Mouse (Mus musculus) MN1 (cell line): ENCODE data around the gene Pigt.

Experiments used
- DNase-seq: peaks from one replicate; pipeline ENCODE4 v3.0.0-alpha.2; 2016; ENCODE audit warnings: low spot score

Gene Pigt

DNA sequence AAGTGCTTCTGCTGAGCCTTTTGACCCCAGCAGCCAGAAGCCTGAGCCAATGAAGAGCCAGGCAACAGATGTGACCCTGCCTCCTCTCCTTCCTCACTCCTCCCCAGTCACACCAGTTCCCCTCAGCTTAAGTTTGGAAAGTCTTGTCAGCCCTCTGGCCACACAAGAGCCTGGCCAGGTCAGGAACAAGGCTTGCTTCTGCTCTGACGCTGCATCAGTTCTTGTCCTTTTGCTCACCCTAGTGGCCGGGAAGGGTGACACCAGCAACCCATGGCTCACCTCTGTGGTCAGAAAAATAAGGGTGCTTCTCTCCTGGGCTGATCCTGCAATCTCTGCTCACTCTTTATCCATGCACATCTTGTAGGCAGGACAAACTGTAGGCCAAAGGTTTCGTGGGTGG, 23.5 kb downstream of the Pigt start:
- peak; percentile 62 for DNase-seq

DNA sequence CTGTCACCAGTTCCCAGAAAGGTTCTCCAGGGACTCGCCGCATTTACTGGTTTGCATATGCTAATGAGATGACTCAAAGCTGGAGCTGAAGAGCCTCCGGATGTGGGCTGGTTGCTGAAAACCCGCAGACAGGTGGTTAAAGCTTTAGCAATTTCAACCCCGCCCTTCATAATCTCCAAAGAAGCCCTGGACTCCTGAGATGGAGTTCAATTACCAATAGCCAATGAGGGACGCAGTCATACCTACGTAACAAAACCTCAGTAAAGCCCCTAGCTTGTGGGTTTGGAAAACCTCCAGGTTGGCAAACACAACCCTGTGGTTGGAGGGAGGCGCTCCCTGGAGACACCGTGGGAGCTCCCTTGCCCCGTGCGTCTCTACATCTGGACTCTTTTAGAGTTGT, 24.5 kb downstream of the Pigt start:
- no peak for DNase-seq

DNA sequence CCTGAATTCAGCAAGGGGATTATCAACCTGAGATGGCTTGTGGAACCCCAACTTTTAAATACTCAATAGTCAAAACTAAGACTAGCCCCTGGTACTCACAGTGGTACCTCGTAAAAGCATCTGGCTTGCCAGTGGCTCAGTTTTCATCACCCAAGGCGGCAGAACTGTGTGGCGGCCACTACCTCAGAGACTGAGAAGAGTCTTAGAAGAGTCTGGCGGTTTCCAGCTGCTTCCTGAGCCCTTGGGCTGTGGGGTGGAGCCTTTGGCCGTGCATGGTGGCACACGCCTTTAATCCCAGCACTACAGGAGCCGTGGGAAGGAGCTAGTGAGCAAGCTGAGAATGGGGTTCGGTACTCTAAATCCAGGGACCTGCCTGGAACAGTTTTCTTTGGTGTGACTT, 25.0 kb downstream of the Pigt start:
- DNase-seq, result no peak

DNA sequence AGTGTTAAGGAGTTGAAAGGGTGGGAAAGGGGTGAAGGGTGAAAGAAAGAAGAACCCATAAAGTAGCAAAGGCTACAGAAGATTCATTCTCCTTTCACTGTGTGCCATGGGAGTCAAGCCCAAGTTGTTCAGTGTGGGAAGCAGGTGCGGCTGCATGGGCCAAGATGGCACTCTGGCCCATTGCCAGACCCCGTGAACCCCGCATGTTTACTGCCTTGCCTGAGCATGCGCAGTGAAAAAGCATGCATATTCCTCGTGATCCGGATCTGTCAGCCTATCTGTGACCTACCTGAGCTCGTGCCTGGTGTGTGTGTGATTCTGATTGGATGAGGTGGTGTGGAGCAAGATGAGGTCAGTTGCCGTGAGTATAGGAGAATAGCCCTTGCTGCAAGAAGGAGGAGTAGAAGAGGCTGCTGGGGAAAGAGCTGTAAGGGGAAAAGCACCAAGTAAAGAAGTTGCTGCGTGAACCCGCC, 26.0 kb downstream of the Pigt start:
- no peak for DNase-seq

DNA sequence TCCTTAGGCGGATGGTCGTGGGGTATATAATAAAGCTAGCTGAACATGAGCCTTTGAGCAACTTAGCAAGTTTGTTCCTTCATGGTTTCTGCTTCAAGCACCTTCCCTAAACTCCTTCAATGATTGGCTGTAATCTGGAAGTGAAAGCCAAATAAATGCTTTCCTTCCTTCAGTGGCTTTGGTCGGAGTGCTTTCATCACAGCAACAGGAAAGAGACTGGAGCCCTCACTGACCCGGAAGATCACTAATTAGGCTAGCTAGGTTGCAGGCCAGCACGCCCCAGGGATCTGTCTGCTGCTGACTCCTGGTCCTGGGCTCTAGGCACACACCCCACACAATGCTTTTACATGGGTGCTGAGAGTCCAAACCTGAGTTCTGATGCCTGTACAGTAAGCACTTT, 31.2 kb downstream of the Pigt start:
- DNase-seq, result no peak

DNA sequence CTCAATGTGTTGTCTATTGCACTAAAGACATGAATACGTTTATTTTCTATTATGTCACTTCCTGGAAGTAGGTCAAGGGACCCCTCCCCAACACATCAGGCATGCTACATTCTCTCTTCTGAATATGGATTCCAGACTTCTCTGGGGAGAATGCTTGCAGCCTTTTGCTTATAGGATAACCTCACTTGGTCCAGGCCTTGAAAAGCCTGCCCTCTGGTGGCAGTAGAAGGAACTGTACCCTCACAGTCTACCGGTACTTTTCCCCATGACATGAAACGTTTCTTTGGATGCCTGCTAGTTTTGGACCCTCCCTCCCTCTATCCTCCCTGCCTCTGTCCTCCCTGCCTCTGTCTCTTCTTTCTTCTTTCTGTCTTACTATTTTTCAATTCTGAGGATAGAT, 33.8 kb downstream of the Pigt start:
- peak; percentile 78 for DNase-seq

DNA sequence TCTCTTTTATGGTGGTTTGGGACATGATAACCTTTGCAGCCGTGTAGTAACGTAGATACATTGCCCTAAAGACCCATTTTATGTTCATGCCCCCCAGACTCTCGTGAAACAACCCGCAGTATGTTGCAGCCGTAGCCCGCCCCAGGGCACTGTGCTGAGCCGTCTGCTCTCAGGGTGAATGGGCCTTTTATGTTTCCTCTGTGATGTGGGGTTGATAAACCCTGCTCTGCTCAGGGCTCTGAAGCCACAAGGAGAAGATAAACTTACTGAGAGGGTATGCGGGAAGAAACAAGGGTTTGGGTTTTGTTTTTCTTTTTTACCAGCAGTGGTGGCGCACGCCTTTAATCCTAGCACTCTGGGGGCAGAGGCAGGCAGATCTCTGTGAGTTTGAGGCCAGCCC, 37.0 kb downstream of the Pigt start:
- DNase-seq, result no peak

DNA sequence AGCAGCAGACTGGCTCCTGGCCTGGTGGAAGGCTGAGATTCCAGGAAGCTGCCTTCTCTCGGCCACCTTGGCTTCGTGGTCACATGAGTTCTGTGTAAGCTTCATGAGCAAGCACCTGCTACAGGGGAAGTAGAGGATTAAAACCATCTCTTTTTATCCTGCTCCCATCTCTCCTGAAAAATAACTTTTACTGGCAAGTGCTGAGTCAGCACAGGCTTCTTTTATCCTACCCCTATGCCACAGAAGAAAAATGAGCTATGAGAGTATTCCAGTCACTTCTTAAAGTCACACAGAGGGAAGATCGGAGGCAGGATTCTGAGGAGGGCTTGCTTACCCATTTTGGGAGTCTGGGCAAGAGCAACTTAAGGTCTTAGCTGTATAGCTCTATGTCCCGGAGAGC, 39.7 kb downstream of the Pigt start:
- no peak for DNase-seq

DNA sequence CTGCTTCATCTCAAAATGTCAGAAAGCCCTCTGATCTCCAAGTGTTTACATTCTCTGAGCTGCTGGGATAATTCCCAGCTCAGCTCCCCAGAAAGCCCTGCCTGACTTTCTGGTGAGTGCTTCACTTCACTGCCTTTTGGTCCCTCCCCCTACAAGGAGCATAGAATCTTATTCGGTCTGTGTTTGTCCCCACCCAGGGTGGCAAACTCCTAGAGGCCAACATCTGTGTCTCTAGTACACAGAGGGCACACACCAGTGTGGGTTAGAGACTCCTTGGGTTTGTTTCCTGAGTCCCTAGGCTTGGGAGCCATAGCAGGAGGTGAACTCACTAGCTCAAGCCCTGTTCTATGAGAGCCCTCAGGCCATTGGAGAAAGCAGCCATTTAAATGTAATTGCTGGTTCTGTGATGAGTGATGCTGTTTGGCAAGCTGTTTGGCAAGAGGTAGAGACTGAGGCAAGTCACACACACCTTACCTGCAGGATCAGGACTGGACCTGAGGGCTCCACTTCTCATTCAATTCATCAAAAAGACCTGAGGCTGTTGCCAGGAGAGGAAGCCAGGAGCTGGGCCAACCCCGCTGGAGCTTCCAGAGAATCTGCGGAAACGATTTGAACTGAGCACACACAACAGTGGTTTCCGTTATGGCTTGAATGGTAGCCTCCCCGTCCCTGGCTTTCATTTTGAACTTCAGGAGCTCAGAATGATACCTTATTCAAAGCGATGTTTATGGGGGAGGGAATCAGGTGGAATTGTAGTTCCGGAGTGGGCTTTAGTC, 43.5 kb downstream of the Pigt start:
- DNase-seq, result no peak

DNA sequence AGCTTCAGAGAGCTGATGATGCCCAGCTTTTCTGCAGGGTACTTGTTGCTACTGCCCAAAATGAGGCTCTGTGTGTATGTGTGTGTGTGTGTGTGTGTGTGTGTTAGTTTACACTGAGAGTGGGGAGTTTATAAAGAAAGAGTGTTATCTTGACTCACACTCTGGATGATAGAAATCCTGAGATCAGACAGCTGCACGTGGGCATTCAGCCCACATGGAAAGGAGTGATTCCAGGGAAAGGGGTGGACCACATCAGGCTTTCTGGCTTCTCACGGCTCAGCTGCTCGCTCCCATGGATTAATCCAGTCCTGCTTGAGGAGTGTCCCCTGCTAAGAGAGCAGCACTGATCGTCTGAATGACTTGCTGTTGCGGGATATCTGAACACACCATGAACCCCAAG, 44.8 kb downstream of the Pigt start:
- DNase-seq, result no peak

DNA sequence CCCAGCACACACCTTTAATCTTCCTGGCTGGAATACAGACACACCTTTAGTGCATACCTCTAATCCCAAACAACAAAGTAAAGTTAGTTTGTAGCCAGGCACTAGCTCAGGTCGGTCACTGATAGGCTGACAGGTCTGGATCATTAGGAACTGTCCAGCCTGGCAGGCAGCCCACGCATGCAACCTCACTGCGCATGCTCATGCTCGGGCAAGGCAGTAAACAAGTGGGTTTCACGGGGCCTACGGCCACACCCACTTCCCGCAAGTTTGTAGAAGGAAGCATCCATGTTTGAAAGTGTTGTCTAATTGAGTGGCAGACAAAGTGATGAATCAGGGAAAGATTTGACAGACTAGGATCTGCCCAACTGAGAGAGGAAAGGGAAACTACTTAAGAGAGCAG, 45.3 kb downstream of the Pigt start:
- no peak for DNase-seq

DNA sequence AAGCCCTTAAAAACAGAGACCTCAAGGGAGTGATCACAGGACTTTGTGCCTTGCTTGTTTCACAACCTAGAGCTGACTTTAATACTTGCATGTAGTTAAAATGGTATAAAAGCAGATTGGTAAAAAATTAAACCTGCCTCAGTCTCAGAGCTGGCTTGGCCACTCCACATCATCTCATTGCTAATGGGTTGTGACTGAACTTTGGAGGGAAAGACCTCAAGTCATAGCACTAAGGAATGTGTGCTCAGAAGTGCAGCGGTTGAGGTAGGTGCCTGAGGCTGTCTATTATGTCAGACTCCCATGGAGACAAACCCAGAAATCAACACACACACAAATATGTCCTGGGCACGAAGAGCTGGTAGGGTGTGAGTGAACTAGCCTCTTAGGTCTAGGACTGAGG, 46.4 kb downstream of the Pigt start:
- DNase-seq, result no peak

DNA sequence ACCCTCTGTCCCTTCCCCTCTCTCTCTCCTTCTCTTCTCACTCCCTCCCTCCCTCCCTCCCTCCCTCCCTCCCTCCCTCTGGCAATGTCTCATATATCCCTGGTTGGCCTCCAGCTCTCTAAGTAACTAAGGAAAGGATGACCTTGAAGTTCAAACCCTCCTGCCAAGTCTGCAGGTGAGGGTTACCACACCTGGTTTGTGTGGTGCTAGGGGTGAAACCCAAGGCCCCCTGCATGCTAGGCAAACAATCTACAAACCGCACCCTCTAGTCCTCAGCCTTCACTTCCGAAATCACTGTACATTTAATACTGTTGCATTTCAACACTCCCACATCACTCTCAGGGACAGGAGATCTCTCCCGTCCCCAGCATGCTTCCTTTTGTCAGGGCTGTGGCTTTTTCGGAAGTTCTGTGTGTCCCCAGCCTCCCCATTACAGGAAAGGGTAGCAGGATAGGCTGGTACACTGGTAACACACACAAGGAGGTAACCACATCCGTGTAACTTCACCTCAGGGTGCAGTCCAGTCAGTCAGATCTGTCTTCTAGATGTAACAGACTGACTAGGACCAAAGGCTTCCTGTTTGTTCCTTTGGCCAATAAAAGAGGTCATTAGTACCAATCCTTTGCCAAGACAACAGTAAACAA, 47.3 kb downstream of the Pigt start:
- no peak for DNase-seq

DNA sequence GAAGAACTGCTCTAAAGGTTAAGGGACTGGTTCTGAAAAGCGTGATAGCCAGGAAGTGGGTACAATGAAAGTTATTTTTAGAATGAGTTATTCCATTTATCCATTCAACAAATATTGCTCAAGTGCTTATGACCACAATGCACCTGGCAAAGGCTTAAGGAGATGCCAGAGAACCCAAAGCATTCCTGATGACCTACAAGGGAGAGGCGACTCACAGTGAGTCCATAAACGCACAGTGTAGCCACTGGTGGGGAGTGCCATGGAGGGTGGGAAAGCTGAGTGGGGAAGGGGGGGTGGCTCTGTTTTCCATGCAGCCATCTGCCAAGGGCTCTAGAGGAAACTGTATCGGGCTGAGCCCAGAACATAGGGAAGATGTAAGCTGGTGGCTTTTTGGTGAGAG, 52.0 kb downstream of the Pigt start:
- no peak for DNase-seq

DNA sequence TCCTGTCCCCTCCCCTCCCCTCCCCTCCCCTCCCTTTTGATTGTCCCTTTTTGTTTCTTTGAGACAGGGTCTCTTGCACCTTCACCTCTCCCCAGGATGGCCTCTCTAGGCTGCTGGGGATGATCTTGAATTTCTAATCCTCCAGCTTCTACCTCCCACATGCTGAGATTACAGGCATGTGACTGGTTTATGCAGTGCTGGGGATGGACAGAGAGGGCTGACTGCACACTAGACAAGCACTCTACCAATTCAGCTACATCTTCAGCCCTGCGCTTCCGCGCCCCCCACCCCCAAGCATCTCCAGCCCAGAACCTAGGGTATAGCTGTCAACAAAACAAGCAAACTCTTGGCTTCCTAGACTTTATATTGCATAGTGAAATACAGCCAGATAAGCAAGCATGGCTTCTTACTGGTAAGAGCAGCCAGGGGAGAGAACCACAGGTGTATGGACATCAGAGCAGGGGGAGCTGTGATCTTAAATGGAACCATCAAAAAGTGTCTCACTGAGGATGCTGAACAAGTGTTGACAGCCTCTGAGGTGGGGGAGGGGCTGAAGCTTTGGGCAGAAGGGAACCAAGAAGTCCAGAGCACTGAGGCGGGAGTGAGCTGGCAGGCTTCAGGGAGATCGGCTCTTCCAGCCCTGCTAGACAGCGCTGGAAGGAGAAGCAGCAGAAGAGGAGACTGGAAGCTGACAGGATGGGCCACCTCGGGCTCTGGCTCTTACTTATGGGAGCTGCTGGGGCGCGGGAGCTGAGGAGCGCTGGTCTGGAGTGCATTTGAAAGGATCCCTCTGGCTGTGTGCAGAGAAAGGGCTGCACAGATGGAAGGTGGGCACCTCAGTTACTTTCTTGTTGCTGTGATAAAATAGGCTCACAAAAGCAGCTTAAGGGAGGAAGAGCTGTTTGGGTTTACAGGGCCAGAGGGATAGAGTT, 52.9 kb downstream of the Pigt start:
- no peak for DNase-seq

DNA sequence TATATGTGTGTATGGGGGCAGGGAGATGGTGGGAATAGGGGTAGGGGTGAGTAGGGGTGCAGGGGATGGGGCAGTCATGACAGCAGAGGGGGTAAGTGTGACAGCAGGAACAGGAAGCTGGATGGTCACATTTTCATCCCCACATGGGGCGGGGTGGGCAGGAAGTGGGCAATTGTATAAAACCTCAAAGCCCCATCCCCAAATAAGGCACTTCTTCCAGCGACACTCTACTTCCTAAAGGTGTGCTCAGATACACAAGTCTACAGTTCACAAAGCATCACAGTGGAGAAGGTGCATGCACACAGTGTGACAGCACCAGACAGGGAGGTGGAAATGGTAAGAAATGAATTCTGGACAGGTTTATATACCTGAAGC, 53.6 kb downstream of the Pigt start:
- no peak for DNase-seq

DNA sequence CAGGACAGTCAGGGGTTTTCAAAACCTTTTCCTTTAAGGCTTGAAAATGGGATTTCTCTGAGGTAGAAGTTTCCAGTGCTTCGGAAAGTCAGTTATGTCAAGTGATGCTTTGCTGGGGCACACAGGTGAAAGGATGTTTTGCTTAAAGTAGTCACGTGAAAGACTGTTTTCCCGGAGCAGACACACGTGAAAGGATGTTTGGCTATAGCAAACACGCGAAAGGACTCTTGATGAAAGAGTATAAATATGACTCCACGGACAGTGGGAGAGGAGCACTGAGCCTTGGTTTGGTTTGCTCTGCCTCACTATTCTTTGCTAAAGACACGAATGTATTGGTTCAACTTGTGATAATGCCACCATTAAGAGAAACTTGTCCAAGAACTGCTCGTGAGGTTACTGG, 54.2 kb downstream of the Pigt start:
- DNase-seq, result no peak
